Comparison of ENCODE assay signal across 8 mouse cellular contexts in genomic region chr14:25015288-25016238, GRCm38 (mm10).
A peak's percentile ranks its signal among the peaks of the same experiment; 100 is the strongest.
DNase-seq lines count a peak whose midpoint lies in the region; ATAC-seq lines count a peak whose summit lies in the region.

No protein-coding gene starts in this region.

- no peak for DNase-seq in heart, embryonic 10.5 days (ENCODE audit: low spot score)
- DNase-seq in heart, postnatal 25 days (ENCODE audit: low spot score) = no peak
- DNase-seq in 3134 (ENCODE audit: extremely low read depth, insufficient read length, low spot score) = peak; percentile 19
- peak; percentile 71 for DNase-seq in brain, adult 2 months (ENCODE audit: low read depth, low spot score)
- DNase-seq in hindbrain, embryonic 11.5 days (ENCODE audit: low spot score) = peak; percentile 73
- DNase-seq in telencephalon, adult 2 months (ENCODE audit: low read depth, low spot score) = peak; percentile 33
- DNase-seq in urinary bladder, postnatal 10 days (ENCODE audit: low spot score) = no peak

- H3K4me3 ChIP-seq in heart, embryonic 10.5 days = peak overlapping the region; percentile 39
- no peak overlapping the region for H3K4me3 ChIP-seq in hindbrain, embryonic 11.5 days (ENCODE audit: low read depth, low read length)
- H3K4me3 ChIP-seq in limb, embryonic 12.5 days (replicated peaks) = no peak overlapping the region

- 3% methylated on average over 8 of the region's 8 CpGs for WGBS in heart, embryonic 10.5 days
- 0% methylated on average over 8 of the region's 8 CpGs for whole genome bisulfite sequencing in hindbrain, embryonic 11.5 days
- under 1% methylated on average over 8 of the region's 8 CpGs for WGBS in limb, embryonic 12.5 days

- H3K27me3 ChIP-seq in heart, embryonic 10.5 days (ENCODE audit: insufficient read depth, poor library complexity, severe bottlenecking) = no peaks in the 10 kb centered on the region
- no peaks in the 10 kb centered on the region for H3K27me3 ChIP-seq in hindbrain, embryonic 11.5 days (ENCODE audit: control insufficient read depth, insufficient read depth, low read length)
- no peaks in the 10 kb centered on the region for H3K27me3 ChIP-seq in limb, embryonic 12.5 days

- H3K36me3 ChIP-seq in heart, embryonic 10.5 days = no peaks in the 10 kb centered on the region
- H3K36me3 ChIP-seq in hindbrain, embryonic 11.5 days (ENCODE audit: control insufficient read depth, insufficient read depth, low read length) = no peaks in the 10 kb centered on the region
- no peaks in the 10 kb centered on the region for H3K36me3 ChIP-seq in limb, embryonic 12.5 days

- peak; percentile 75 for ATAC-seq in hindbrain, embryonic 11.5 days (ENCODE audit: low FRiP score)
- ATAC-seq in limb, embryonic 12.5 days (ENCODE audit: insufficient number of reproducible peaks, insufficient read depth, low FRiP score, low TSS enrichment, low read depth) = peak; percentile 27; the same call in 1 of the 2 replicates

- no peaks in the 10 kb centered on the region for H3K9me3 ChIP-seq in heart, embryonic 10.5 days
- no peaks in the 10 kb centered on the region for H3K9me3 ChIP-seq in hindbrain, embryonic 11.5 days (ENCODE audit: control insufficient read depth, low read length)
- no peaks in the 10 kb centered on the region for H3K9me3 ChIP-seq in limb, embryonic 12.5 days

- peak overlapping the region; percentile 74 for H3K27ac ChIP-seq in heart, embryonic 10.5 days
- H3K27ac ChIP-seq in hindbrain, embryonic 11.5 days (ENCODE audit: low read depth, low read length) = peak overlapping the region; percentile 89
- H3K27ac ChIP-seq in limb, embryonic 12.5 days = peak overlapping the region; percentile 91

- H3K9ac ChIP-seq in hindbrain, embryonic 11.5 days (ENCODE audit: low read depth, low read length) = no peak overlapping the region; the same call in 1 of the 2 replicates
- 0 out of 2 replicates have a peak overlapping the region, but pooled peaks have one; percentile 18 for H3K9ac ChIP-seq in limb, embryonic 12.5 days (replicated peaks)

- H3K4me1 ChIP-seq in heart, embryonic 10.5 days = peaks cover 35% of the 10 kb centered on the region
- peaks cover 5% of the 10 kb centered on the region for H3K4me1 ChIP-seq in hindbrain, embryonic 11.5 days (replicated peaks; ENCODE audit: control insufficient read depth, insufficient read depth, low read length)
- H3K4me1 ChIP-seq in limb, embryonic 12.5 days (replicated peaks) = peaks cover 61% of the 10 kb centered on the region

- H3K4me2 ChIP-seq in hindbrain, embryonic 11.5 days (replicated peaks; ENCODE audit: low read depth, low read length) = no peak overlapping the region; the same call in none of the 2 replicates
- peak overlapping the region; percentile 39 for H3K4me2 ChIP-seq in limb, embryonic 12.5 days

- intact Hi-C loops in heart, postnatal 25 days (cut with DNase I) = no loop called here

Comparison
In these comparisons a context has a peak if more than half of its experiments do, and no peak if none do; other contexts are left out.
1. DNase-seq: peak in 3134 (single experiment), brain, adult 2 months (single experiment), hindbrain, embryonic 11.5 days (single experiment) and telencephalon, adult 2 months (single experiment); none in heart, embryonic 10.5 days (single experiment), heart, postnatal 25 days (single experiment) and urinary bladder, postnatal 10 days (single experiment).
2. Peak in every context shown above with its lines, with median percentiles within 50 percentile points of each other: H3K27ac ChIP-seq.